Mouse (Mus musculus): ENCODE results near the gene Cib1.

Cib1 gene

GRCm38 (mm10) chr7:80186531-80187296 lies 45.9 kb downstream of the Cib1 start, which contains the start of gene Sema4b:
Gene Sema4b (plus strand): TSS chr7:80186841.
- peak; percentile 88 for ATAC-seq (ENCODE audit: insufficient number of reproducible peaks, low FRiP score, low TSS enrichment)

- ATAC-seq (ENCODE audit: insufficient number of reproducible peaks, low FRiP score, low TSS enrichment), result no peak
These were observed 46.6 kb downstream of the Cib1 start for GRCm38 (mm10) chr7:80186021-80186420.

GRCm38 (mm10) chr7:80184968-80185367 lies 47.6 kb downstream of the Cib1 start:
- ATAC-seq (ENCODE audit: insufficient number of reproducible peaks, low FRiP score, low TSS enrichment), result no peak

- ATAC-seq (ENCODE audit: insufficient number of reproducible peaks, low FRiP score, low TSS enrichment), result no peak
These were observed 48.1 kb downstream of the Cib1 start for GRCm38 (mm10) chr7:80184551-80184950.

- no peak for ATAC-seq (ENCODE audit: insufficient number of reproducible peaks, low FRiP score, low TSS enrichment)
These were observed 48.6 kb downstream of the Cib1 start for GRCm38 (mm10) chr7:80183969-80184368.

- ATAC-seq (ENCODE audit: insufficient number of reproducible peaks, low FRiP score, low TSS enrichment), result no peak
These were observed 49.1 kb downstream of the Cib1 start for GRCm38 (mm10) chr7:80183466-80183865.

- ATAC-seq (ENCODE audit: insufficient number of reproducible peaks, low FRiP score, low TSS enrichment), result no peak
These were observed 50.5 kb downstream of the Cib1 start for GRCm38 (mm10) chr7:80182139-80182538.

GRCm38 (mm10) chr7:80181078-80181477 lies 51.5 kb downstream of the Cib1 start:
- ATAC-seq (ENCODE audit: insufficient number of reproducible peaks, low FRiP score, low TSS enrichment), result no peak

- no peak for ATAC-seq (ENCODE audit: insufficient number of reproducible peaks, low FRiP score, low TSS enrichment)
These were observed 52.4 kb downstream of the Cib1 start for GRCm38 (mm10) chr7:80180202-80180601.

GRCm38 (mm10) chr7:80179790-80180189 lies 52.8 kb downstream of the Cib1 start:
- ATAC-seq (ENCODE audit: insufficient number of reproducible peaks, low FRiP score, low TSS enrichment), result no peak

GRCm38 (mm10) chr7:80179327-80179726 lies 53.3 kb downstream of the Cib1 start:
- ATAC-seq (ENCODE audit: insufficient number of reproducible peaks, low FRiP score, low TSS enrichment), result no peak

- ATAC-seq (ENCODE audit: insufficient number of reproducible peaks, low FRiP score, low TSS enrichment), result no peak
These were observed 54.4 kb downstream of the Cib1 start for GRCm38 (mm10) chr7:80178037-80178729.

GRCm38 (mm10) chr7:80177438-80177837 lies 55.2 kb downstream of the Cib1 start:
- no peak for ATAC-seq (ENCODE audit: insufficient number of reproducible peaks, low FRiP score, low TSS enrichment)
